Mouse (Mus musculus): ENCODE results near the gene Gm525. TPM values are rescaled to one million over a fixed set of nuclear protein-coding genes. Genes with fewer than 3 reads are reported as not detected.

The Gm525 gene
- polyA plus RNA-seq, 1 experiment from 2014 or later, result 0.32 TPM

- Histone ChIP-seq H3K4me2 (replicated peaks) (peak overlapping the region; percentile 41), H3K9ac (no peak overlapping the region), H3K4me1 (0 out of 2 replicates have a peak, but pooled peaks cover 2% of the 10 kb centered on the region), H3K27ac (no peak overlapping the region), H3K4me3 (peak overlapping the region; percentile 19; the same call in 1 of the 2 replicates), H3K36me3 (no peaks in the 10 kb centered on the region), H3K27me3 (0 out of 2 replicates have a peak, but pooled peaks cover 4% of the 10 kb centered on the region), H3K9me3 (no peaks in the 10 kb centered on the region)
- 1% methylated on average over 9 of the region's 9 CpGs for whole genome bisulfite sequencing
- peak; percentile 79; the same call in 1 of the 2 replicates for ATAC-seq (ENCODE audit: insufficient number of reproducible peaks, insufficient read depth, low FRiP score, low TSS enrichment)
These were observed 26.8 kb downstream of the Gm525 start for GRCm38 (mm10) chr11:89100403-89100802.

- H3K9me3 ChIP-seq, result no peaks in the 10 kb centered on the region
- no peak for ATAC-seq (ENCODE audit: insufficient number of reproducible peaks, insufficient read depth, low FRiP score, low TSS enrichment)
- H3K4me3 ChIP-seq, result peak overlapping the region; percentile 19
- 0 out of 2 replicates have a peak overlapping the region, but pooled peaks have one; percentile 2 for H3K9ac ChIP-seq
- WGBS, result 34% methylated on average over 17 of the region's 17 CpGs
- H3K27me3 ChIP-seq, result 0 out of 2 replicates have a peak, but pooled peaks cover 4% of the 10 kb centered on the region
- peak overlapping the region; percentile 41 for H3K4me2 ChIP-seq (replicated peaks)
- H3K4me1 ChIP-seq, result 0 out of 2 replicates have a peak, but pooled peaks cover 2% of the 10 kb centered on the region
- no peak overlapping the region for H3K27ac ChIP-seq
- H3K36me3 ChIP-seq, result no peaks in the 10 kb centered on the region
These were observed 27.2 kb downstream of the Gm525 start for GRCm38 (mm10) chr11:89100826-89101321.

- Histone ChIP-seq H3K4me2 (replicated peaks) (no peak overlapping the region), H3K9me3 (no peaks in the 10 kb centered on the region), H3K36me3 (no peaks in the 10 kb centered on the region), H3K4me1 (0 out of 2 replicates have a peak, but pooled peaks cover 2% of the 10 kb centered on the region), H3K9ac (no peak overlapping the region), H3K4me3 (no peak overlapping the region), H3K27ac (no peak overlapping the region), H3K27me3 (0 out of 2 replicates have a peak, but pooled peaks cover 4% of the 10 kb centered on the region)
- WGBS, result 87% methylated on average over 14 of the region's 14 CpGs
- no peak for ATAC-seq (ENCODE audit: insufficient number of reproducible peaks, insufficient read depth, low FRiP score, low TSS enrichment)
These were observed 29.5 kb downstream of the Gm525 start for GRCm38 (mm10) chr11:89103166-89103565.

GRCm38 (mm10) chr11:89105211-89105610 lies 31.6 kb downstream of the Gm525 start:
- 0 out of 2 replicates have a peak, but pooled peaks cover 2% of the 10 kb centered on the region for H3K4me1 ChIP-seq
- no peak overlapping the region for H3K9ac ChIP-seq
- no peak overlapping the region for H3K4me2 ChIP-seq (replicated peaks)
- H3K27ac ChIP-seq, result no peak overlapping the region
- no peaks in the 10 kb centered on the region for H3K9me3 ChIP-seq
- H3K27me3 ChIP-seq, result 0 out of 2 replicates have a peak, but pooled peaks cover 4% of the 10 kb centered on the region
- H3K4me3 ChIP-seq, result no peak overlapping the region
- 91% methylated on average over 8 of the region's 8 CpGs for WGBS
- no peaks in the 10 kb centered on the region for H3K36me3 ChIP-seq
- ATAC-seq (ENCODE audit: insufficient number of reproducible peaks, insufficient read depth, low FRiP score, low TSS enrichment), result no peak

- no peak overlapping the region for H3K9ac ChIP-seq
- no peak for ATAC-seq (ENCODE audit: insufficient number of reproducible peaks, insufficient read depth, low FRiP score, low TSS enrichment)
- H3K27me3 ChIP-seq, result 0 out of 2 replicates have a peak, but pooled peaks cover 4% of the 10 kb centered on the region
- H3K4me1 ChIP-seq, result no peaks in the 10 kb centered on the region
- no peak overlapping the region for H3K4me2 ChIP-seq (replicated peaks)
- H3K27ac ChIP-seq, result no peak overlapping the region
- H3K4me3 ChIP-seq, result no peak overlapping the region
- H3K9me3 ChIP-seq, result no peaks in the 10 kb centered on the region
- 89% methylated on average over 11 of the region's 11 CpGs for WGBS
- H3K36me3 ChIP-seq, result no peaks in the 10 kb centered on the region
These were observed 32.2 kb downstream of the Gm525 start for GRCm38 (mm10) chr11:89105823-89106222.

- WGBS, result 33% methylated on average over 12 of the region's 12 CpGs
These were observed 33.7 kb downstream of the Gm525 start for GRCm38 (mm10) chr11:89107180-89107807.

GRCm38 (mm10) chr11:89124411-89124810 lies 50.8 kb downstream of the Gm525 start:
- 8% methylated on average over 13 of the region's 13 CpGs for WGBS
- H3K36me3 ChIP-seq, result no peaks in the 10 kb centered on the region
- H3K9me3 ChIP-seq, result no peaks in the 10 kb centered on the region
- no peak overlapping the region for H3K4me3 ChIP-seq
- no peaks in the 10 kb centered on the region for H3K27me3 ChIP-seq
- no peak for ATAC-seq (ENCODE audit: insufficient number of reproducible peaks, insufficient read depth, low FRiP score, low TSS enrichment)
- no peak overlapping the region for H3K9ac ChIP-seq
- H3K4me1 ChIP-seq, result peaks cover 7% of the 10 kb centered on the region
- H3K4me2 ChIP-seq (replicated peaks), result no peak overlapping the region
- no peak overlapping the region for H3K27ac ChIP-seq

More at GRCm38 (mm10) chr11:89107180-89107807, 33.7 kb downstream of the Gm525 start:
- H3K36me3 ChIP-seq, result no peaks in the 10 kb centered on the region
- H3K9me3 ChIP-seq, result no peaks in the 10 kb centered on the region
- H3K27me3 ChIP-seq, result 0 out of 2 replicates have a peak, but pooled peaks cover under 1% of the 10 kb centered on the region
- no peak overlapping the region for H3K9ac ChIP-seq
- no peak overlapping the region for H3K27ac ChIP-seq
- ATAC-seq (ENCODE audit: insufficient number of reproducible peaks, insufficient read depth, low FRiP score, low TSS enrichment), result no peak
- no peaks in the 10 kb centered on the region for H3K4me1 ChIP-seq
- no peak overlapping the region for H3K4me2 ChIP-seq (replicated peaks)
- H3K4me3 ChIP-seq, result no peak overlapping the region

GRCm38 (mm10) chr11:89130856-89131255 lies 57.2 kb downstream of the Gm525 start:
- H3K27ac ChIP-seq, result no peak overlapping the region
- 58% methylated on average over 4 of the region's 4 CpGs for WGBS
- H3K36me3 ChIP-seq, result no peaks in the 10 kb centered on the region
- H3K4me2 ChIP-seq (replicated peaks), result no peak overlapping the region
- H3K4me3 ChIP-seq, result no peak overlapping the region
- ATAC-seq (ENCODE audit: insufficient number of reproducible peaks, insufficient read depth, low FRiP score, low TSS enrichment), result no peak
- no peaks in the 10 kb centered on the region for H3K9me3 ChIP-seq
- H3K9ac ChIP-seq, result no peak overlapping the region
- H3K4me1 ChIP-seq, result no peaks in the 10 kb centered on the region
- no peaks in the 10 kb centered on the region for H3K27me3 ChIP-seq

GRCm38 (mm10) chr11:89132406-89132805 lies 58.8 kb downstream of the Gm525 start:
- no peaks in the 10 kb centered on the region for H3K9me3 ChIP-seq
- 87% methylated on average over 7 of the region's 7 CpGs for WGBS
- H3K4me1 ChIP-seq, result no peaks in the 10 kb centered on the region
- H3K27me3 ChIP-seq, result no peaks in the 10 kb centered on the region
- H3K4me3 ChIP-seq, result no peak overlapping the region
- no peak for ATAC-seq (ENCODE audit: insufficient number of reproducible peaks, insufficient read depth, low FRiP score, low TSS enrichment)
- no peak overlapping the region for H3K4me2 ChIP-seq (replicated peaks)
- H3K9ac ChIP-seq, result no peak overlapping the region
- H3K36me3 ChIP-seq, result no peaks in the 10 kb centered on the region
- no peak overlapping the region for H3K27ac ChIP-seq

- no peak for ATAC-seq (ENCODE audit: insufficient number of reproducible peaks, insufficient read depth, low FRiP score, low TSS enrichment)
- Histone ChIP-seq H3K36me3 (no peaks in the 10 kb centered on the region), H3K4me1 (no peaks in the 10 kb centered on the region), H3K27me3 (no peaks in the 10 kb centered on the region), H3K4me2 (replicated peaks) (no peak overlapping the region), H3K27ac (no peak overlapping the region), H3K9ac (no peak overlapping the region), H3K9me3 (no peaks in the 10 kb centered on the region), H3K4me3 (no peak overlapping the region)
- 54% methylated on average over 2 of the region's 2 CpGs for WGBS
These were observed 60.6 kb downstream of the Gm525 start for GRCm38 (mm10) chr11:89134211-89134610.

- H3K27ac ChIP-seq, result no peak overlapping the region
- H3K9me3 ChIP-seq, result no peaks in the 10 kb centered on the region
- ATAC-seq (ENCODE audit: insufficient number of reproducible peaks, insufficient read depth, low FRiP score, low TSS enrichment), result no peak
- WGBS, result 93% methylated on average over 2 of the region's 2 CpGs
- H3K9ac ChIP-seq, result no peak overlapping the region
- no peaks in the 10 kb centered on the region for H3K27me3 ChIP-seq
- H3K36me3 ChIP-seq, result no peaks in the 10 kb centered on the region
- peaks cover 6% of the 10 kb centered on the region for H3K4me1 ChIP-seq
- H3K4me3 ChIP-seq, result no peak overlapping the region
- H3K4me2 ChIP-seq (replicated peaks), result no peak overlapping the region
These were observed 64.3 kb downstream of the Gm525 start for GRCm38 (mm10) chr11:89137915-89138314.

Data from embryonic facial prominence, embryonic 12.5 days (tissue).